Mouse (Mus musculus): ENCODE data around the gene Egln1. TPM values are rescaled to one million over a fixed set of nuclear protein-coding genes. Genes with fewer than 3 reads are reported as not detected.

The Egln1 gene
- polyA plus RNA-seq, 1 experiment from 2014 or later: 15.7 TPM

DNA sequence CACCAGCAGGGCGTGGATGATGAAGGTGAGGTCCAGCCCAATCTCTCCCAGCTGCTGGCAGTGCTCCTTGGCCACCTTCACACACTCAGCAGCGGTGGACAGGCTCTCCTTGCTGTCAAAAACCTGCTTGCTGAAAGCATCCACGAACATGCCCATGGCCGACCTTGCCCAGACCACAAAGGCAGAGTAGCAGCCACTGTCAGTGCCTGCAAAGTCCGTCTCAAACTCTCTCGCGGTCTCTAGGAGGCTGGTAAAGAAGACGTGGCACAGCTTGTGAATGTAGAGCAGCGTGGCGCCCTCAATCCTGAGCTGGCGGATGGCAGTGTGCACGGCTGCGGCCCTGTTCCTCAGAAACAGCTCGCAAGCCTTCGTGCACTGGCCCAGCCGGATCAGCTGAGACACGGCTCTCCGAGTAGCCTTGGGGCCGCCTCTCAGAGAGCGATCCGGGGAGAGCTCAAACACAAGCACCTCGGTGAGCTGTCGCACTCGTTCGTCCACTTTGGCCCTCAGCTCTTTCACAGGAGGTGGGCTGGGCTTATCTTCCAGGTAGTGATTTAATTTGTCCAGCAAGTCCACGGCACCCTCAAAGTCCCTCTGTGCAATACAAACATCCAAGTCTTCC, 53.0 kb downstream of the Egln1 start:
- Histone ChIP-seq H3K36me3 (peaks cover 61% of the 10 kb centered on the region), H3K4me2 (peak overlapping the region; percentile 99), H3K27me3 (no peaks in the 10 kb centered on the region), H3K4me1 (replicated peaks) (peaks cover 47% of the 10 kb centered on the region), H3K9ac (peak overlapping the region; percentile 89), H3K9me3 (no peaks in the 10 kb centered on the region), H3K4me3 (peak overlapping the region; percentile 98), H3K27ac (replicated peaks) (no peak overlapping the region)
- no peak for ATAC-seq (ENCODE audit: low read depth)
- WGBS: 91% methylated on average over 26 of the region's 26 CpGs

DNA sequence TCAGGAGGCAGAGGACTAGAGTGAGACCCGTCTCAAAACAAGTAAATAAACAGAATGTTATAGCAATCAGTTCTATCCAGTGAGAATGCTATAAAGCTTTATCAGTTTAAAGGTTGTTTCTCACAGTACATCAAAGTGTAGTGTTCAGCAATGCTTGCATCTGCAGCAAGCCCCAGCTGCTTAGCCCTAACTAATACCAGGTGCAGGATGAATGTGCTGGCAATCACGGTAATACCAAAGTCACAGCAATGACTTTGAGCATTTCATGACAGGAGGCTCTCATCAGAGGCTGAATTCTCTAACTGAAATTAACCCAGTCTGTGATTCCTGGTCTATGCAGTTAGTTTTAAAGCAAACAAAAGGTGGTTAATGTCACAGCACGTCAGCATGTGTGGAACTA, 56.5 kb downstream of the Egln1 start:
- Histone ChIP-seq H3K4me1 (replicated peaks) (peaks cover 34% of the 10 kb centered on the region), H3K9ac (no peak overlapping the region), H3K36me3 (peaks cover 77% of the 10 kb centered on the region), H3K27ac (replicated peaks) (no peak overlapping the region), H3K4me3 (no peak overlapping the region), H3K9me3 (0 out of 2 replicates have a peak, but pooled peaks cover 7% of the 10 kb centered on the region), H3K4me2 (no peak overlapping the region), H3K27me3 (no peaks in the 10 kb centered on the region)
- 80% methylated on average over 3 of the region's 3 CpGs for WGBS
- no peak for ATAC-seq (ENCODE audit: low read depth)

DNA sequence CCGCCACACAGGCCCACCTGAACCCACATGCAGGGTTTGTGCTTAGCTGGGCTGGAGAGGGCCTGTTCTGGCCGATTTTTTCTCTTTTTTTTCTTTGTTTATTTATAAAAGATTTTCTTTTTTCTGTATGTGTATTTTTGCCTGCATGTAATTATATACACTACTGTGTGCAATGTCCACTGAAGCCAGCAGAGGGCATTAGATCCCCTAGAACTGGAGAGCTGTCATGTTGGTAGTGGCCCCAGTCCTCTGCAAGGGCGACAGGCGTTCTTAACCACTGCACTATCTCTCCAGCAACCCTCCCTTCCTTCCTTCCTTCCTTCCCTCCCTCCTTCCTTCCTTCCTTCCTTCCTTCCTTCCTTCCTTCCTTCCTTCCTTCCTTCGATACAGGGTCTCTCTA, 60.7 kb downstream of the Egln1 start:
- no peak overlapping the region for H3K4me3 ChIP-seq
- peaks cover 92% of the 10 kb centered on the region for H3K36me3 ChIP-seq
- WGBS: 96% methylated on average over 5 of the region's 5 CpGs
- 0 out of 2 replicates have a peak, but pooled peaks cover 7% of the 10 kb centered on the region for H3K9me3 ChIP-seq
- H3K9ac ChIP-seq: no peak overlapping the region
- no peaks in the 10 kb centered on the region for H3K27me3 ChIP-seq
- ATAC-seq (ENCODE audit: low read depth): no peak
- no peak overlapping the region for H3K4me2 ChIP-seq
- H3K27ac ChIP-seq (replicated peaks): no peak overlapping the region
- H3K4me1 ChIP-seq (replicated peaks): 0 out of 2 replicates have a peak, but pooled peaks cover 3% of the 10 kb centered on the region

DNA sequence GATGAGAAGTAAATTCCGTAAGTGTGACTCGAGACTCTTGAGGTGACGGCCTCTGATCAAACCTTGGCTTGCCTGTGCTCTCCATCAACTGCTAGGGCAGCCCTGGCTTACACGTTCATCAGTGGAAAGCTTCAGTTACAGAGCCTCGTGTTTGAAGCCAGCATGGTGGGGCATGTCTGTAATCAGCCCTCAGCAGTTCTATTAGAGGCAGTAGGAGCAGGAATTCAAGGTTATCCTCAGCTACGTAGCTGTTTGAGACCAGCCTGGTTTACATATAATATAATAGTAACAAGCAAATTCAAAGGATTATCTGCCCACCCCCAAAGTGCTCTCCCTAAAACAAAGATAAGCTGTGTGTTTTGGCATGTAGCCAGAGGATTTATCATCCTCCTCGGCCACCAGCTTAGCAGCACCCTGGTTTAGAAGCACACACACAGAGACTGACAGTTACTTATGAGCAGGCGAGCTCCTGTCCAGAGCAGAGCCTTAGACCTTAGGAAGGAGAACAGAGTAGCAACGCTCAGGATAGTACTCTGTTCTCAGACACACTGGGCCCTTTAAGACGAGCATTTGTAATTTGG, 70.1 kb downstream of the Egln1 start:
- Histone ChIP-seq H3K9me3 (no peaks in the 10 kb centered on the region), H3K9ac (no peak overlapping the region), H3K4me3 (no peak overlapping the region), H3K4me2 (no peak overlapping the region), H3K27me3 (no peaks in the 10 kb centered on the region), H3K27ac (replicated peaks) (no peak overlapping the region), H3K36me3 (peaks cover 96% of the 10 kb centered on the region), H3K4me1 (replicated peaks) (no peaks in the 10 kb centered on the region)
- 87% methylated on average over 10 of the region's 10 CpGs for WGBS
- ATAC-seq (ENCODE audit: low read depth): no peak

DNA sequence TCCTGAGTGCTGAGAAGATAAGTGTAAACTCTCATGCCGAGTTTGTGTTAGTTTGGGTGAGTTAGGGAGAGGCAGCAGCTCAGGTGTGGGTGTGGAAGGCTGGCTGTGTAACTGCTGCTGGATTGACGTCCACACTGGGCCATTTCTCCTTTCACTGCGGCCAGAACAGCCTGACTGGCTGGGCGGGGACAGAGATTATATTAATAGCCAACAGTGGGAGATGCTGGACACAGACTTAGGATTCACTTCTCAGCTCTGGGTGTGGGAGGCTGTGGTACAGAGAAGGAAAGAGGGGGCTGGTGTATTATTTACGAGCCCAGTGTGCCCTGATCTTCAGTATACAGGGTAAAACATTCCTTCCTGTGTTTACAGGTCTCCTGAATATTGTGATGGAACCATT, 71.0 kb downstream of the Egln1 start:
- 90% methylated on average over 5 of the region's 5 CpGs for WGBS
- no peak for ATAC-seq (ENCODE audit: low read depth)
- H3K9me3 ChIP-seq: no peaks in the 10 kb centered on the region
- no peak overlapping the region for H3K9ac ChIP-seq
- no peak overlapping the region for H3K27ac ChIP-seq (replicated peaks)
- no peaks in the 10 kb centered on the region for H3K4me1 ChIP-seq (replicated peaks)
- peaks cover 96% of the 10 kb centered on the region for H3K36me3 ChIP-seq
- H3K27me3 ChIP-seq: no peaks in the 10 kb centered on the region
- H3K4me3 ChIP-seq: no peak overlapping the region
- no peak overlapping the region for H3K4me2 ChIP-seq

DNA sequence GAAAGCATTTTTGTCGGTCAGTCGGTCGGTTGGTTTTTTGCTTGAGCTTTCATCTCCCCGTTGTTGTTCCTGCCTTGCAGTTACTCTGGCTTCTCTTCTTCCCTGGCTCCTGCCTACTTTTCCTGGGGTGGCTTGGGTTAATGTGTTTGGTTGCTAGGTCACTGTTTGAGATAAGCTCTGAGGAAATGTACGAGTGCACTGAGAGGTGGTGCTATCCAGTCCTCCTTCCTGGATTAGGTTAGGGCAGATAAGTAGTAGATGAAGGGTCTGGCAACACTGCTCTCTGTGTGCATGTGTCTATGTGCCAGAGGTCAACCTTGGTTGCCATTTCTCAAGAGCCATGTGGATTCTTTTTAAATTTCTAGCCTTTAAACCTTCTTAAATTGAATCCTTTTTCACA, 76.4 kb downstream of the Egln1 start:
- Histone ChIP-seq H3K9me3 (no peaks in the 10 kb centered on the region), H3K4me1 (replicated peaks) (no peaks in the 10 kb centered on the region), H3K36me3 (peaks cover 71% of the 10 kb centered on the region), H3K4me3 (no peak overlapping the region), H3K4me2 (no peak overlapping the region), H3K27ac (replicated peaks) (no peak overlapping the region), H3K27me3 (no peaks in the 10 kb centered on the region), H3K9ac (no peak overlapping the region)
- ATAC-seq (ENCODE audit: low read depth): no peak
- 93% methylated on average over 5 of the region's 5 CpGs for WGBS

DNA sequence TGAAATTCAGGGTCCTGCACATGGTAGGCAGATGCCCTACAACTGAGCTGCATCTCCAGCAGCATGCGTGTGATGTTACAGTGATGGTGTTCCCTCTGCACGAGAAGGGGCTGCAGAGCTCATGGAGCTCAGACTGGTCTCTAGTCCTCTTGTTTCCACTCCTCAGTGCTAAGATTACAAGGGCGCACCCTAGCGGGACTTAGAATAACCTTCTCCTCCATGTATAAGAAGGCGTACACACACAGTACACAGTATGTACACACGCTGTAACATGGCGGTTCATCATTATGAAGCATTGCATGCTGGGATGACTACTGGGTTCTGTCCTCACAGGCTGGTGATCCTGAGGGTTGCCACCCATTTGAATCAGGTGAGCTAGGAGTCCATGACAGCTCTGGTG, 77.0 kb downstream of the Egln1 start:
- Histone ChIP-seq H3K36me3 (peaks cover 65% of the 10 kb centered on the region), H3K4me3 (no peak overlapping the region), H3K4me1 (replicated peaks) (0 out of 2 replicates have a peak, but pooled peaks cover 3% of the 10 kb centered on the region), H3K27ac (replicated peaks) (no peak overlapping the region), H3K27me3 (no peaks in the 10 kb centered on the region), H3K9ac (no peak overlapping the region), H3K9me3 (no peaks in the 10 kb centered on the region), H3K4me2 (no peak overlapping the region)
- no peak for ATAC-seq (ENCODE audit: low read depth)
- 96% methylated on average over 7 of the region's 7 CpGs for WGBS

DNA sequence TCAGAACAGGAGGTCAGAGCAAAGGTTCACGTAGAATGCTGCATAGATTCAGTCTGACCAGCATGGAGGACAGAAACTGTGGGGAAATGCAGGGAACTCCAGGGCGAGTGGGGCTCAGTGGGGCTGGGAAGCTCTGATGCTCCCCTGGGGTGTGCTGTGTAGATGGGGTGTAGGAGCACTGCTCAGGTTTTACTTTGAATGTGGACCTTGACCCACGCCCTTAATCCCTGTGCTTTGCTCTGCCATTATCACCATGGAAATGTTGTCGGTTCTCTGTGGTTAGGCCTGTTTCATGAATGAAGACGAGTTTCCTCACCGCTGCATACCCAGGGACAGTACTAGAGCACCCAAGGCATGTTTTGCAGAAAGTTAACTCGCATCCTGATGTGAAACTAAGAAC, 77.7 kb downstream of the Egln1 start:
- Histone ChIP-seq H3K36me3 (peaks cover 59% of the 10 kb centered on the region), H3K9me3 (no peaks in the 10 kb centered on the region), H3K4me1 (replicated peaks) (0 out of 2 replicates have a peak, but pooled peaks cover 3% of the 10 kb centered on the region), H3K4me2 (no peak overlapping the region), H3K27ac (replicated peaks) (no peak overlapping the region), H3K27me3 (no peaks in the 10 kb centered on the region), H3K4me3 (no peak overlapping the region), H3K9ac (no peak overlapping the region)
- 94% methylated on average over 7 of the region's 7 CpGs for WGBS
- ATAC-seq (ENCODE audit: low read depth): no peak

DNA sequence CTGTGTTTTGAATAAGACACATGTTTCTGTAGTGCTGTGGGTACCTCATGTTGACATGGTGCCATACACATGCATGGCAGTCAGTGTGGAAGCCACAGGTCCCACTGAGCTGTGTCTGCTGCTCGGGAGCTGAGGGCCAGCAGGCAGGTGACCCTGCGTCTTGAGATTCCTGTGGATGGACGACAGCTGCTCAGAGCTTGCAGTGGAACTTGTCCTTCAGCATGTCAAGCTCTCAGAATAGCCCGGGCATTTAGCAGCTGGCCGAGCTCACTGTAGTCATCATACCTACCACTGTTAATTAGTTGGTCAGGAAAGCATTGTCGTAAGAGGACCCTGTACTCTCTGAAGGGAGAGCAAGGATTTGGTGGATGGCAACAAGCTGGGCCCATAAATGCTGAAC, 79.4 kb downstream of the Egln1 start:
- ATAC-seq (ENCODE audit: low read depth): no peak
- Histone ChIP-seq H3K4me2 (no peak overlapping the region), H3K36me3 (peaks cover 42% of the 10 kb centered on the region), H3K27ac (replicated peaks) (no peak overlapping the region), H3K27me3 (no peaks in the 10 kb centered on the region), H3K9ac (no peak overlapping the region), H3K4me3 (no peak overlapping the region), H3K9me3 (no peaks in the 10 kb centered on the region), H3K4me1 (replicated peaks) (peaks cover 8% of the 10 kb centered on the region)
- WGBS: 75% methylated on average over 6 of the region's 6 CpGs

DNA sequence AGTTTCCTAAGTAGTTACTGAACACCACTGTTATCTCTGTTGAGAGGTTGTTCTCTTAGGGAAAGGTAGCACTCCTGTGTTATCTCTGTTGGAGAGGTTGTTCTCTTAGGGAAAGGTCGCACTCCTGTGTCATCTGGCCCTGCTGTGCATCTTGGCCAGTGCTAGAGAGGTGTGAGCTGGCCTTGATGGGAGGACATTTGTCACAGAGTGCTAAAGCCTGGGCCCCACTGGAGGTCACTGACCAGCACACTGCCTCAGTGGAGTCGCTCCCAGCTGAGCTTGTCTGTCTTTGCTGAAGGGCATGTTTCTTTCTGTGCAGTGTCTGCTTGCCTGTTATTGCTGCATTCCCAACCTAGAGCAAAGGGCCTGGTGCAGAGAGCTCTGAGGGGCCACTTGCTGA, 82.0 kb downstream of the Egln1 start:
- WGBS: 85% methylated on average over 2 of the region's 2 CpGs
- ATAC-seq (ENCODE audit: low read depth): no peak
- no peak overlapping the region for H3K9ac ChIP-seq

DNA sequence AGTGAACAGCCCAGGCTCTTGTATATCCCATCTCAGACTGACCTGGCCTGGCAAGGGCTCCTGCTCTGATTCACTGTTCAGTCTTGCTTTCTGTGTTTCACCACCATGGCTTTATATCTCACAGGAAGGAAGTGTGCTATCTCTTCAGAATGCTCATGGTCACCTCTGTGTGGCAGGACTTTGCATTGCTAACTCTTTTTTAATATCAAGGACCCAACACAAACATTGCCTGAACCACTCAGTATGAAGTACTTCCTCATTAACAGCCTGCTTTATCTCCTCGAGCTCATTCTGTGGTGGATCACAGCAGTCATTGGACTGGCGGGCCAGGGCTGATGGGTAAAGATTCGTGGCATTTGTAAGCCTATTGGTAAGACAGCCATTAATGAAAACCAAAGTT, 82.5 kb downstream of the Egln1 start:
- Histone ChIP-seq H3K4me3 (no peak overlapping the region), H3K4me1 (replicated peaks) (peaks cover 28% of the 10 kb centered on the region), H3K4me2 (no peak overlapping the region), H3K9me3 (no peaks in the 10 kb centered on the region), H3K27ac (replicated peaks) (no peak overlapping the region), H3K36me3 (peaks cover 12% of the 10 kb centered on the region), H3K27me3 (no peaks in the 10 kb centered on the region), H3K9ac (no peak overlapping the region)
- ATAC-seq (ENCODE audit: low read depth): no peak
- 86% methylated on average over 3 of the region's 3 CpGs for WGBS

More for the DNA sequence above, 82.0 kb downstream of the Egln1 start:
- no peak overlapping the region for H3K27ac ChIP-seq (replicated peaks)
- no peaks in the 10 kb centered on the region for H3K27me3 ChIP-seq
- peaks cover 24% of the 10 kb centered on the region for H3K4me1 ChIP-seq (replicated peaks)
- no peaks in the 10 kb centered on the region for H3K9me3 ChIP-seq
- peaks cover 16% of the 10 kb centered on the region for H3K36me3 ChIP-seq
- H3K4me2 ChIP-seq: no peak overlapping the region
- no peak overlapping the region for H3K4me3 ChIP-seq

DNA sequence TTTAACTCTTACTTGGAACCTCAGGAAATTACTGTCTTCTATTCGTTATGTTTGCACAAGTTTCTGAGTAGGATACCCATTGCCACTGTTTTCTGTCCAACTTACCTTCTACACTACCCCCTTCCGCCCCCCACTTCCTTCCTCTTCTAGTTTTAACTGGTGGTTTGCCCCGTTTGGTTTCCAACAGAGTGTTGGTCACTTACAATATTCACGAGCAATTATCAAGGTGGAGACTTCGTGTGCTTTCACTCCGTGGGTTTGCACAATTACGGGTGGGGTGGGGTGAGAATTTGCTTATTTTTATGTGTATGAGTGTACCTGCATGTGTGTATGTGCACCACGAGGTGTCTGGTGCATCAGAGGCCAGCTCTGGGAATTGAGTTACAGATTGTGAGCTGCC, 85.4 kb downstream of the Egln1 start:
- peak overlapping the region; percentile 92; the same call in 1 of the 2 replicates for H3K27ac ChIP-seq (replicated peaks)
- H3K9ac ChIP-seq: peak overlapping the region; percentile 93
- WGBS: 23% methylated on average over 8 of the region's 8 CpGs

More for the DNA sequence above, 85.4 kb downstream of the Egln1 start:
- Histone ChIP-seq H3K4me3 (peak overlapping the region; percentile 75), H3K27me3 (no peaks in the 10 kb centered on the region), H3K4me1 (replicated peaks) (peaks cover 30% of the 10 kb centered on the region), H3K4me2 (peak overlapping the region; percentile 86), H3K9me3 (no peaks in the 10 kb centered on the region), H3K36me3 (peaks cover 21% of the 10 kb centered on the region)
- ATAC-seq (ENCODE audit: low read depth): no peak

Measured in neural tube, embryonic 13.5 days (tissue).